Mouse (Mus musculus): ENCODE results near the gene Palld.

The Palld gene

GRCm38 (mm10) chr8:61682902-61683301, 219.6 kb downstream of the Palld start:
- no peak for DNase-seq

GRCm38 (mm10) chr8:61681217-61681616, 221.3 kb downstream of the Palld start:
- no peak for DNase-seq

- peak; percentile 26 to 38 for DNase-seq
These were observed 225.3 kb downstream of the Palld start for GRCm38 (mm10) chr8:61677227-61677626.

- no peak for DNase-seq
These were observed 231.3 kb downstream of the Palld start for GRCm38 (mm10) chr8:61671151-61671550.

- DNase-seq: no peak
These were observed 232.1 kb downstream of the Palld start for GRCm38 (mm10) chr8:61670376-61670775.

- DNase-seq: no peak
These were observed 235.6 kb downstream of the Palld start for GRCm38 (mm10) chr8:61666919-61667318.

GRCm38 (mm10) chr8:61665021-61665420, 237.5 kb downstream of the Palld start:
- peak; percentile 57 to 71 for DNase-seq

- peak in 1 of 2 experiments; percentile 57 for DNase-seq
These were observed 238.3 kb downstream of the Palld start for GRCm38 (mm10) chr8:61664162-61664561.

- DNase-seq: peak in 1 of 2 experiments; percentile 72
These were observed 239.7 kb downstream of the Palld start for GRCm38 (mm10) chr8:61662829-61663228.

- DNase-seq: no peak
These were observed 240.9 kb downstream of the Palld start for GRCm38 (mm10) chr8:61661611-61662010.

- DNase-seq: no peak
These were observed 241.5 kb downstream of the Palld start for GRCm38 (mm10) chr8:61660961-61661360.

- DNase-seq: no peak
These were observed 250.5 kb downstream of the Palld start for GRCm38 (mm10) chr8:61651955-61652354.

- no peak for DNase-seq
These were observed 256.2 kb downstream of the Palld start for GRCm38 (mm10) chr8:61646195-61646835.

GRCm38 (mm10) chr8:61645642-61646041, 256.8 kb downstream of the Palld start:
- DNase-seq: no peak

GRCm38 (mm10) chr8:61643215-61643614, 259.3 kb downstream of the Palld start:
- no peak for DNase-seq

- DNase-seq: peak; percentile 70 to 82
These were observed 260.1 kb downstream of the Palld start for GRCm38 (mm10) chr8:61642358-61642847.

- no peak for DNase-seq
These were observed 262.9 kb downstream of the Palld start for GRCm38 (mm10) chr8:61639596-61639995.

- peak in 1 of 2 experiments; percentile 39 for DNase-seq
These were observed 263.5 kb downstream of the Palld start for GRCm38 (mm10) chr8:61639008-61639407.

GRCm38 (mm10) chr8:61637736-61638135, 264.8 kb downstream of the Palld start:
- no peak for DNase-seq

- DNase-seq: no peak
These were observed 267.7 kb downstream of the Palld start for GRCm38 (mm10) chr8:61634811-61635210.

GRCm38 (mm10) chr8:61632331-61632730, 270.2 kb downstream of the Palld start:
- no peak for DNase-seq

- no peak for DNase-seq
These were observed 272.9 kb downstream of the Palld start for GRCm38 (mm10) chr8:61629631-61629968.

GRCm38 (mm10) chr8:61628938-61629630, 273.4 kb downstream of the Palld start:
- no peak for DNase-seq

GRCm38 (mm10) chr8:61626246-61626952, 276.1 kb downstream of the Palld start:
- DNase-seq: no peak
